Mouse (Mus musculus): ENCODE data around the gene Gpatch2. TPM values are rescaled to one million over a fixed set of nuclear protein-coding genes. Genes with fewer than 3 reads are reported as not detected.

The Gpatch2 gene
- total RNA-seq (2022): 10 to 100 TPM in 1 of 4 experiments, 1 to 10 TPM in 3; 7.2 to 10.4 (median 8.2) TPM

- DNase-seq (ENCODE audit: low spot score in 2 of 2): peak; percentile 54 to 67
Measured at GRCm38 (mm10) chr1:187215181-187216116, at the start of gene Gpatch2, which contains the start of gene Spata17. Gpatch2 (plus strand) TSS chr1:187215508. Spata17 (minus strand) TSS chr1:187215465.

- DNase-seq (ENCODE audit: low spot score in 2 of 2): no peak
Measured at GRCm38 (mm10) chr1:187169646-187170045, 45.7 kb upstream of the Gpatch2 start.

DNA sequence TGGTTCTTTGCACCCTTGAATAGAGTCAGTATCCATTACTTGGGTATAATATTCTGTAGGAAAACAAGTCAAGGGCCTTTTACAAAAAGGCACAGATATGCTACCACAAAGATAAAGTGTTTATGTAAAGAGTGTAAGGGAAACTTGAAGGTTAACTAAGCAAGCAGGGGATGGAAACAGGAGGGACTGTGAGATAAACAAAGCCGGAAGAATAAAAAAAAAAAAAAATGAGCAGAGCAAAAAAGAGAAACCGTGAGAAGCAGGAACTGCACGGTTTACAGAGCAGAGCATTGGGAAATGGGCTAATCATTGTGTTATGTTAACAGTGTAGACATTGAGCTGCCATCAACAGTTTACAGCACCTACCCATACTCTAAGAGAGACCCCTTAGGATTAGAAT, 44.9 kb upstream of the Gpatch2 start:
- DNase-seq (ENCODE audit: low spot score in 2 of 2): no peak

GRCm38 (mm10) chr1:187175991-187176390, 39.3 kb upstream of the Gpatch2 start:
- DNase-seq (ENCODE audit: low spot score in 2 of 2): no peak

DNA sequence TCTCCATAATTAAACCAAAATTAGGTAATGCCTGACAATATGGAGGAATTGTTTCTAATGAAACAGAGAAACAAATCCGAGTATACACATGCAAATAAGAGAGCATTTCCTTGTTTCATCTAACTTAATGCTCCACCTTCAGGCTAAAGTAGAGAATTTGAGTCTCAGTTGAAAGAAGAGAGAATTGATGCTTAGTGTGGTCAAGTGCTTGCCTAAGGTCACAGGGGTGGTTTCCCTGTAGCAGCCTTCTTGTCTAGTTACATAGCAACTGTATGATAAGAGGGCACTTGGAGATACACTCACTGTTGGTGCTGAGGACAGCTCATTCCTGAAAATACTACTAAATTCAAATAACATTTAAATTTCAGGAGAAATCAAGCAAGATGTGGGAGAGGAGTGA, 36.8 kb upstream of the Gpatch2 start:
- DNase-seq (ENCODE audit: low spot score in 2 of 2): no peak

- DNase-seq (ENCODE audit: low spot score in 2 of 2): no peak
Measured at GRCm38 (mm10) chr1:187205506-187205905, 9.8 kb upstream of the Gpatch2 start.

GRCm38 (mm10) chr1:187209496-187209895, 5.8 kb upstream of the Gpatch2 start:
- DNase-seq (ENCODE audit: low spot score in 2 of 2): no peak

GRCm38 (mm10) chr1:187210736-187211135, 4.6 kb upstream of the Gpatch2 start:
- no peak for DNase-seq (ENCODE audit: low spot score in 2 of 2)

- DNase-seq (ENCODE audit: low spot score in 2 of 2): no peak
Measured at GRCm38 (mm10) chr1:187216620-187217410, 1.5 kb downstream of the Gpatch2 start.

DNA sequence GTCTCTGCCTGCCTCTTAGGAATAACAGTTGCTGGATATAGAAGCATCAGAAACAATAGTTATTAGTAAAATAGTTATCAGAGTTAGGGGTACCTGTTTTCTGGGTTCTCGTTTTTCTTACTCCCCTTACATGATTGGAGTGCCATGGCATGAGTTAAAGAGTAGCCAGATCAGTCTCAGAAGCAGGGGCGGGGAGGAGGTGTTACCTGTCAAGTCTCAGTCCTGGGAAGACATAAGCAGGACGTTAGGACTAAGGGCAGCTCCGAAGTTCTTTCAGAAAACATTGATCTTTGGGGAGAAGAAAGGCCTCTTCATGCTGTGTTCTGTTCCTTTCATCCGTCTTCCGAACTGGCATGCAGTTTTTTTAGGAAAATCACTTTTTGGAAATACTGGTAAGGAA, 5.4 kb downstream of the Gpatch2 start:
- DNase-seq (ENCODE audit: low spot score in 2 of 2): no peak

- no peak for DNase-seq (ENCODE audit: low spot score in 2 of 2)
Measured at GRCm38 (mm10) chr1:187226328-187227025, 11.2 kb downstream of the Gpatch2 start.

DNA sequence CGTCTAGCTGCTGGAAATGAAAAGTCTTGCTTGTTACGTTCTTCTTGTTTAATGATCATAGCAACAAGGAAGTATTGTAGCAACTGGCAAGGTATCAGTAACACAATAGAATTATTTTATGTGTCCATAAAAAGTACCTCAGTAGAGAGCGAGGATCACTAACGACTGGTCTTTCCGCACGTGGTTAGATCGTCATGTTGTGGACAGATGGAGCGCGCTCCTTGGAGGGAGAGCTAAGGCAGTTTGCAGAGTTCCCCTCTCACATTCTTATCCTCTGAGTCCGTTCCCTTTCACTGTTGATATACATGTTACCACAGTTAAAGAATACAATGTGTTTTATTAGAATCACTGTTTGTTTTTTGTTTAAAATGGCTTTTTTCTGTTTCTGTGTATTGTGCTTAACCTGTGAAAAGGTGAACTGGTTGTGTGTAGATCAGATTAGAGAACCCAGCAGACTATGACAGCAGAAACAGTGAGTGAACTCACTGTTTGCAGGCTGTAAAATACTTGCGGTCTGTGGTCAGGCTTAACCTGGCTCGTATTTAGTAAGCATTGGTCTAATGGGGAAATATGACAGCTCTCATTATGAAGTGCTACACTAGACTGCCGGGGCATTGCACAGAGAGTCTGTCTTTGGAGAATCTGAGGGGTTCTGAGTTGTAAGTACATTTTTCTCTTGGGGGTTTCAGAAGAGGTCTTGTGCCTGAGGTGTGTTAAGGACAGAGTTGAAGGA, 13.3 kb downstream of the Gpatch2 start:
- no peak for DNase-seq (ENCODE audit: low spot score in 2 of 2)

- no peak for DNase-seq (ENCODE audit: low spot score in 2 of 2)
Measured at GRCm38 (mm10) chr1:187230255-187230654, 14.9 kb downstream of the Gpatch2 start.

GRCm38 (mm10) chr1:187232196-187232955, 17.1 kb downstream of the Gpatch2 start:
- DNase-seq (ENCODE audit: low spot score in 2 of 2): no peak

GRCm38 (mm10) chr1:187232996-187233615, 17.8 kb downstream of the Gpatch2 start:
- DNase-seq (ENCODE audit: low spot score in 2 of 2): no peak

- DNase-seq (ENCODE audit: low spot score in 2 of 2): no peak
Measured at GRCm38 (mm10) chr1:187235161-187235560, 19.9 kb downstream of the Gpatch2 start.

GRCm38 (mm10) chr1:187236296-187236695, 21.0 kb downstream of the Gpatch2 start:
- DNase-seq (ENCODE audit: low spot score in 2 of 2): no peak

- DNase-seq (ENCODE audit: low spot score in 2 of 2): no peak
Measured at GRCm38 (mm10) chr1:187238061-187238460, 22.8 kb downstream of the Gpatch2 start.

- DNase-seq (ENCODE audit: low spot score in 2 of 2): no peak
Measured at GRCm38 (mm10) chr1:187240304-187240703, 25.0 kb downstream of the Gpatch2 start.

DNA sequence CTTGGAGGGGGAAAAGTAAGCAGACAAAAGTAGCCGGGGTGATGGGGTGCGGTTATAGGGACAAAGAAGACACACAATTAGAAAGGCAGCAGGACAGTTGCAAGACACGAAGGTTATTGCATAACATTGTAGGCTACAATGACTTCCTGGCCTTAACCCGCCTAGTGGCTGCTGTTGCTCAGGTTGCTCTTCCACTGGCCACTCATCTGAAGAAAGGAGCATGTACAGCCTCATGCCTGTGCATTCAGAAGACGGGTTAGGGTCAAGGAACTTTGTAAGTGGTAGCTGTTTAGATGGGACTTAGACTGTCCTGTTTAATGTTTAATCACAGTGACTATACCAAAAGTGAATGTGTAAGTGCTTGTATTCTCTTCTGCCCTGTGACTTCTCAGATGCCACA, 26.0 kb downstream of the Gpatch2 start:
- DNase-seq (ENCODE audit: low spot score in 2 of 2): no peak

Data from gastrocnemius, adult 8-10 months (tissue).